19 mouse cellular contexts compared by ENCODE assay signal in genomic region chr10:96655066-96655465, GRCm38 (mm10).
"Had no signal": no experiment of that assay in that cellular context is flagged by ENCODE, and none has a peak within 500 bp of the region (broad histone marks: within the 10 kb centered on the region; RNA-seq: fewer than 3 reads in every experiment).

No protein-coding gene starts in this region.

- H3K36me3 ChIP-seq: limb, embryonic 10.5 days; limb, embryonic 13.5 days; liver, embryonic 12.5 days; liver, embryonic 15.5 days; midbrain, embryonic 10.5 days; midbrain, embryonic 15.5 days; neural tube, embryonic 12.5 days; neural tube, embryonic 15.5 days had no signal

- H3K9ac ChIP-seq: limb, embryonic 13.5 days; liver, embryonic 12.5 days; liver, embryonic 15.5 days; midbrain, embryonic 15.5 days; neural tube, embryonic 12.5 days; neural tube, embryonic 15.5 days had no signal

- H3K4me3 ChIP-seq: limb, embryonic 10.5 days; limb, embryonic 13.5 days; liver, embryonic 12.5 days; liver, embryonic 15.5 days; megakaryocyte, embryonic 14.5 days; midbrain, embryonic 10.5 days; midbrain, embryonic 15.5 days; neural tube, embryonic 12.5 days; neural tube, embryonic 15.5 days had no signal

- H3K27ac ChIP-seq: hindbrain, postnatal 0 days; kidney, postnatal 0 days; limb, embryonic 10.5 days; limb, embryonic 13.5 days; liver, embryonic 12.5 days; liver, embryonic 15.5 days; midbrain, embryonic 10.5 days; midbrain, embryonic 15.5 days; neural tube, embryonic 12.5 days; neural tube, embryonic 15.5 days had no signal

- ATAC-seq: hindbrain, postnatal 0 days; inflammation-experienced regulatory T-cells, adult 6 months; liver, embryonic 12.5 days; lung, postnatal 0 days; midbrain, embryonic 15.5 days had no signal

- H3K4me1 ChIP-seq: liver, embryonic 12.5 days; megakaryocyte, embryonic 14.5 days had no signal

- DNase-seq: kidney, adult 2 months; kidney, postnatal 25 days; liver; right cerebral cortex, adult 18-20 months; right cerebral cortex, postnatal 14 days; right cerebral cortex, postnatal 4 days had no signal

- H3K4me2 ChIP-seq: limb, embryonic 13.5 days; liver, embryonic 12.5 days; liver, embryonic 15.5 days; midbrain, embryonic 15.5 days; neural tube, embryonic 12.5 days; neural tube, embryonic 15.5 days had no signal

- H3K9me3 ChIP-seq: limb, embryonic 10.5 days; limb, embryonic 13.5 days; liver, embryonic 12.5 days; liver, embryonic 15.5 days; megakaryocyte, embryonic 14.5 days; midbrain, embryonic 10.5 days; midbrain, embryonic 15.5 days; neural tube, embryonic 12.5 days; neural tube, embryonic 15.5 days had no signal

- H3K27me3 ChIP-seq: limb, embryonic 13.5 days; liver, embryonic 12.5 days; liver, embryonic 15.5 days; megakaryocyte, embryonic 14.5 days; midbrain, embryonic 15.5 days; neural tube, embryonic 12.5 days; neural tube, embryonic 15.5 days had no signal
